Mouse (Mus musculus) CH12.LX (cell line): Measurements from ENCODE around the gene Fam110a. TPM values are rescaled to one million over a fixed set of nuclear protein-coding genes. Genes with fewer than 3 reads are reported as not detected.

Experiments used
- DNase-seq: peaks from one replicate; pipeline ENCODE4 v3.0.0-alpha.2; 2013; ENCODE audit errors: extremely low read depth
- H3K27ac ChIP-seq: 2 replicates; pipeline ENCODE4 v1.5.1; 2012; ENCODE audit warnings: low read depth, mild to moderate bottlenecking, control low read depth, moderate library complexity; ENCODE audit not compliant: insufficient read depth
- H3K27me3 ChIP-seq: replicated peaks from 2 replicates; pipeline ENCODE3; 2012; ENCODE audit warnings: inconsistent platforms
- H3K36me3 ChIP-seq, 2 experiments: replicated peaks in 1 of 2; 2 replicates each; pipeline versions ENCODE3 to v1.6.1; 2012; ENCODE audit warnings: inconsistent platforms in 1 of 2, low read length in 1 of 2, mild to moderate bottlenecking in 1 of 2, mixed read lengths in 1 of 2, moderate library complexity in 1 of 2; ENCODE audit not compliant: control insufficient read depth in 1 of 2, insufficient read depth in 1 of 2
- H3K4me1 ChIP-seq, 2 experiments: 2 replicates each; pipeline ENCODE4 v1.6.1; 2012; ENCODE audit warnings: inconsistent platforms in 1 of 2, moderate library complexity in 1 of 2; ENCODE audit not compliant: insufficient read depth in 2 of 2, control insufficient read depth in 1 of 2
- H3K4me2 ChIP-seq: 2 replicates; pipeline ENCODE4 v1.6.1; 2012; ENCODE audit warnings: low read depth, mild to moderate bottlenecking, control low read depth; ENCODE audit not compliant: poor library complexity, insufficient read depth, severe bottlenecking
- H3K4me3 ChIP-seq, 3 experiments: fragments of 150-350 bp in 1 of 3; sonication (generic) in 1 of 3; replicated peaks in 1 of 3; 2 replicates each; pipeline versions ENCODE3 to v1.5.1; 2011 to 2012; ENCODE audit warnings: low read depth in 2 of 3, low read length in 2 of 3, mild to moderate bottlenecking in 2 of 3, moderate library complexity in 2 of 3, control low read depth in 1 of 3, improper control_type of control experiment in 1 of 3, inconsistent platforms in 1 of 3, mixed read lengths in 1 of 3; ENCODE audit not compliant: poor library complexity in 1 of 3
- H3K79me2 ChIP-seq: replicated peaks from 2 replicates; pipeline ENCODE4 v1.6.1; 2012; ENCODE audit warnings: mild to moderate bottlenecking, moderate library complexity; ENCODE audit not compliant: control insufficient read depth, poor library complexity, insufficient read depth, severe bottlenecking; ENCODE audit errors: extremely low read depth
- H3K9ac ChIP-seq: 2 replicates; pipeline ENCODE4 v1.6.1; 2012; ENCODE audit warnings: low read depth, mild to moderate bottlenecking, control low read depth, moderate library complexity; ENCODE audit not compliant: insufficient read depth
- H3K9me3 ChIP-seq: replicated peaks from 2 replicates; pipeline ENCODE3; 2012; ENCODE audit warnings: low read length, inconsistent platforms, mixed read lengths
- BHLHE40 ChIP-seq: IDR thresholded peaks from 2 replicates; pipeline ENCODE4 v1.6.1; 2011; ENCODE audit warnings: mild to moderate bottlenecking, low read depth, low read length, improper control_type of control experiment
- CHD2 ChIP-seq: IDR thresholded peaks from 2 replicates; pipeline ENCODE4 v1.6.1; 2011; ENCODE audit warnings: low read length, improper control_type of control experiment
- CTCF ChIP-seq, 2 experiments: IDR thresholded peaks in 1 of 2; conservative IDR thresholded peaks in 1 of 2; 2 replicates each; pipeline ENCODE4 v1.5.1; 2011 to 2012; ENCODE audit warnings: low read depth in 2 of 2, low read length in 2 of 2, improper control_type of control experiment in 1 of 2, inconsistent platforms in 1 of 2, mild to moderate bottlenecking in 1 of 2, moderate library complexity in 1 of 2
- ELF1 ChIP-seq: IDR thresholded peaks from 2 replicates; pipeline ENCODE4 v1.6.1; 2014; ENCODE audit warnings: low read depth, mild to moderate bottlenecking, inconsistent platforms, low read length, improper control_type of control experiment
- EP300 ChIP-seq: IDR thresholded peaks from 2 replicates; pipeline ENCODE4 v1.6.1; 2011; ENCODE audit warnings: low read length, improper control_type of control experiment
- IRF4 ChIP-seq: IDR thresholded peaks from 2 replicates; pipeline ENCODE4 v1.6.1; 2014; ENCODE audit warnings: low read depth, mild to moderate bottlenecking, inconsistent platforms, low read length, improper control_type of control experiment
- JUND ChIP-seq: conservative IDR thresholded peaks from 2 replicates; pipeline ENCODE4 v1.6.1; 2011; ENCODE audit warnings: low read depth, low read length, improper control_type of control experiment
- MAZ ChIP-seq: IDR thresholded peaks from 2 replicates; pipeline ENCODE4 v1.6.1; 2012; ENCODE audit warnings: low read depth, mild to moderate bottlenecking, inconsistent platforms, low read length, improper control_type of control experiment, moderate library complexity
- MYC ChIP-seq: IDR thresholded peaks from 2 replicates; pipeline ENCODE4 v1.6.1; 2011; ENCODE audit warnings: low read depth, mild to moderate bottlenecking, improper control_type of control experiment, low read length
- NELFE ChIP-seq: IDR thresholded peaks from 2 replicates; pipeline ENCODE4 v1.6.1; 2011; ENCODE audit warnings: low read depth, low read length, improper control_type of control experiment
- RAD21 ChIP-seq: IDR thresholded peaks from 2 replicates; pipeline ENCODE4 v1.6.1; 2011; ENCODE audit warnings: low read depth, mild to moderate bottlenecking, low read length, improper control_type of control experiment, moderate library complexity
- SIN3A ChIP-seq: IDR thresholded peaks from 2 replicates; pipeline ENCODE4 v1.6.1; 2012; ENCODE audit warnings: low read length, improper control_type of control experiment, inconsistent platforms
- SMC3 ChIP-seq: IDR thresholded peaks from 2 replicates; pipeline ENCODE4 v1.6.1; 2011; ENCODE audit warnings: low read depth, low read length, improper control_type of control experiment
- USF2 ChIP-seq: conservative IDR thresholded peaks from 2 replicates; pipeline ENCODE4 v1.6.1; 2011; ENCODE audit warnings: low read depth, low read length, improper control_type of control experiment
- ZC3H11A ChIP-seq: IDR thresholded peaks from 2 replicates; pipeline ENCODE4 v1.6.1; 2012; ENCODE audit warnings: low read depth, mild to moderate bottlenecking, inconsistent platforms, low read length, improper control_type of control experiment
- ZMIZ1 ChIP-seq: IDR thresholded peaks from 2 replicates; pipeline ENCODE4 v1.6.1; 2012; ENCODE audit warnings: low read depth, mild to moderate bottlenecking, inconsistent platforms, low read length, improper control_type of control experiment
- ZNF384 ChIP-seq: IDR thresholded peaks from 2 replicates; pipeline ENCODE4 v1.6.1; 2012; ENCODE audit warnings: low read depth, low read length, improper control_type of control experiment, inconsistent platforms
- dilution Hi-C: fragments of 300-500 bp; cut with MboI; formaldehyde crosslinking; loops from 2 replicates; pipeline ENCODE4 v1.14.3; 2020; ENCODE audit warnings: low sequenced_read_pairs; ENCODE audit not compliant: extremely low pct_unique_long_range_greater_than_20kb, extremely low pct_ligation_motif_present
- in situ Hi-C: fragments of 300-500 bp; cut with MboI; formaldehyde crosslinking; loops from 3 replicates; pipeline ENCODE4 v1.14.3; 2019; ENCODE audit warnings: low sequenced_read_pairs, low pct_ligation_motif_present, low pct_unique_long_range_greater_than_20kb, mixed read lengths
- polyA plus RNA-seq: library from polyadenylated mRNA; unstranded; fragments of >175 nt; gene quantifications from 2 replicates; pipeline ENCODE4 v1.2.1, GENCODE M21; 2012; ENCODE audit warnings: low read depth; ENCODE audit not compliant: insufficient read length
- total RNA-seq, 2 experiments: library from RNA; depleted of rRNA; stranded (reverse); fragments of 300-350 nt in 1 of 2; fragments of >200 nt in 1 of 2; gene quantifications; 2 replicates each; pipeline ENCODE4 v1.2.3; 2012 to 2014

Fam110a gene
- total and polyA plus RNA-seq, 3 experiments, result 3.7 to 9.8 (median 6.3) TPM

DNA sequence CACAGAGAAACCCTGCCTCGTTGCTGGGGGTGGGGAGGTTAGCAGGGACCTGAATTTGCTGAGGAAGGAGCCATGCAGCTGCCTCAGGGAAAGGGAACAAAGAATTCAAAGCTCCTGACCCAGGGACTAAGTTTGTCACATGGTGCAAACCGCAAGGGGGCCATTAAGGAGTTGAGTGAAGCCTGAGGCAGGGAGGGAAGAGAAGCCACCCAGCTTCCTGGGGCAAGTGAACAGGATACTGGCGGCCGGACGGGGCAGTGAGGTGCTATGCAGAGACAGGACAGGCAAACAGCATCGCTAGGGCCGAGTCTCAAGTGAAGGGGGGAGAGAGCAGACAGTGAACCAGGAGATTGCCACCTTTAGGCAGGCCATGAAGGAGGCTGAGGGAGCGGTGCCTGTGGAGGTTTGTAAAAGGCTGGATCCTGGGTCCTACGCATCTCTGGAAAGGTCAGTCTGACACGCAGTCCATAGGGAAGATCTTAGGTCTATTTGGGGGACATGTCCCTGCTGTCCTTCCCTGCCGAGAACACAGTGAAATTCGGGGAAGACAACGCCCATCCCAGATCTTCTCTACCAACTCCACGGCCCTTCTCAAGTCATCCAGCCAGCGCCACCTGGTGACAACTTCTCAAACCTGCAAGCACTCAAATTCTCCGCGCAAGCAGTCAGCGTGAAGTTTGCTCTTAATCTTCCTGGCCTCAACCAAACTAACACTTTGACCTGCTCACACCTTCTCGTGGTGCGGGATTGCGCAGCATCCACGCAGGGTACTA lies 14.5 kb upstream of the Fam110a start:
- in situ Hi-C loops, result no loop called here
- TF ChIP-seq IRF4 (0 out of 2 replicates have a peak, but pooled peaks have one; percentile 24), MAZ (no peak), SMC3 (peak; percentile 98), RAD21 (peak; percentile 93), ZC3H11A (peak; percentile 92), CTCF (conservative IDR thresholded peaks at IDR 0.05 in 1 of 2, IDR thresholded peaks at IDR 0.05 in 1 of 2; ENCODE audit: low read depth in 2 of 2, low read length in 2 of 2) (peak; percentile 32 to 94), ZNF384 (no peak), ELF1 (peak; percentile 11; the same call in 1 of the 2 replicates)
- TF ChIP-seq, all 38 proteins: peak for 6
- no peak overlapping the region for H3K9ac ChIP-seq
- H3K9me3 ChIP-seq, result no peaks in the 10 kb centered on the region
- H3K36me3 ChIP-seq, result no peaks in the 10 kb centered on the region
- peak overlapping the region; percentile 18; the same call in 1 of the 2 replicates for H3K4me2 ChIP-seq
- no peaks in the 10 kb centered on the region for H3K79me2 ChIP-seq
- no peak overlapping the region for H3K4me3 ChIP-seq
- dilution Hi-C loops, result no loop called here
- DNase-seq, result peak; percentile 71
- H3K27me3 ChIP-seq, result peaks cover 54% of the 10 kb centered on the region
- H3K27ac ChIP-seq, result no peak overlapping the region
- H3K4me1 ChIP-seq, result peaks cover 7 to 36% of the 10 kb centered on the region in 2 experiments

GRCm38 (mm10) chr2:151991446-151991845 lies 11.4 kb upstream of the Fam110a start:
- dilution Hi-C loops, result no loop called here
- DNase-seq, result no peak
- no peaks in the 10 kb centered on the region for H3K79me2 ChIP-seq
- H3K9ac ChIP-seq, result no peak overlapping the region
- no peak for TF ChIP-seq ZNF384
- TF ChIP-seq ZMIZ1, result no peak
- no peak for TF ChIP-seq USF2
- TF ChIP-seq SIN3A, result no peak
- TF ChIP-seq NELFE, result no peak
- no peak for TF ChIP-seq MYC
- TF ChIP-seq CHD2, result no peak
- TF ChIP-seq EP300, result no peak
- TF ChIP-seq BHLHE40, result no peak
- no peak for TF ChIP-seq JUND
- no peaks in the 10 kb centered on the region for H3K9me3 ChIP-seq
- H3K4me2 ChIP-seq, result no peak overlapping the region
- H3K4me1 ChIP-seq, result peaks cover 7 to 41% of the 10 kb centered on the region in 2 experiments
- H3K27me3 ChIP-seq, result peaks cover 33% of the 10 kb centered on the region
- H3K36me3 ChIP-seq, result no peaks in the 10 kb centered on the region
- in situ Hi-C loops, result no loop called here
- H3K27ac ChIP-seq, result no peak overlapping the region
- no peak overlapping the region for H3K4me3 ChIP-seq
